Mouse (Mus musculus) gastrocnemius, postnatal 14 days (tissue): ENCODE measurements at regions not wholly inside any gene's neighbourhood (a gene's known extent, or its start where the extent isn't known, plus 50 kb on each side); places are given as distances from the start of the nearest gene placed in this dataset.

Experiments used
- DNase-seq: peaks from one replicate; pipeline ENCODE4 v3.0.0; 2021; ENCODE audit warnings: mixed read lengths
- intact Hi-C: fragments of 180-260 bp; cut with DNase I; formaldehyde crosslinking; loops from one replicate; pipeline ENCODE4 v1.15.1; 2025; ENCODE audit warnings: low total_unique reads

- intact Hi-C loops: no loop called here
- DNase-seq: no peak
These were observed 162.4 kb downstream of the Sim1 start for GRCm38 (mm10) chr10:51056950-51057349.

- no peak for DNase-seq
- intact Hi-C loops: no loop called here
These were observed 163.8 kb downstream of the Sim1 start for GRCm38 (mm10) chr10:51058333-51058732.

GRCm38 (mm10) chr10:51101590-51101989, 207.0 kb downstream of the Sim1 start:
- intact Hi-C loops: no loop called here
- no peak for DNase-seq

- no peak for DNase-seq
- intact Hi-C loops: no loop called here
These were observed 257.3 kb downstream of the Sim1 start for GRCm38 (mm10) chr10:51151833-51152232.

GRCm38 (mm10) chr10:51153484-51153985, 259.0 kb downstream of the Sim1 start:
- intact Hi-C loops: no loop called here
- DNase-seq: no peak

- intact Hi-C loops: no loop called here
- DNase-seq: no peak
These were observed 259.5 kb downstream of the Sim1 start for GRCm38 (mm10) chr10:51154016-51154415.

GRCm38 (mm10) chr10:51154743-51155142, 260.2 kb downstream of the Sim1 start:
- DNase-seq: no peak
- intact Hi-C loops: no loop called here

- intact Hi-C loops: no loop called here
- DNase-seq: no peak
These were observed 279.1 kb downstream of the Sim1 start for GRCm38 (mm10) chr10:51173619-51174018.

- DNase-seq: no peak
- intact Hi-C loops: no loop called here
These were observed 281.5 kb downstream of the Sim1 start for GRCm38 (mm10) chr10:51175993-51176577.

- intact Hi-C loops: no loop called here
These were observed 282.1 kb downstream of the Sim1 start for GRCm38 (mm10) chr10:51176692-51177091.

GRCm38 (mm10) chr10:51181752-51182151, 287.2 kb downstream of the Sim1 start:
- DNase-seq: no peak
- intact Hi-C loops: no loop called here

More at GRCm38 (mm10) chr10:51176692-51177091, 282.1 kb downstream of the Sim1 start:
- DNase-seq: no peak

- DNase-seq: no peak
- intact Hi-C loops: no loop called here
These were observed 288.9 kb upstream of the Gm49339 start for GRCm38 (mm10) chr10:51191407-51192059.

- intact Hi-C loops: no loop called here
These were observed 260.9 kb upstream of the Gm49339 start for GRCm38 (mm10) chr10:51219481-51219880.

GRCm38 (mm10) chr10:51233592-51233991, 246.8 kb upstream of the Gm49339 start:
- no peak for DNase-seq
- intact Hi-C loops: no loop called here

More at GRCm38 (mm10) chr10:51219481-51219880, 260.9 kb upstream of the Gm49339 start:
- no peak for DNase-seq

- intact Hi-C loops: no loop called here
- peak; percentile 7 for DNase-seq
These were observed 244.5 kb upstream of the Gm49339 start for GRCm38 (mm10) chr10:51235586-51236575.

- DNase-seq: no peak
- intact Hi-C loops: no loop called here
These were observed 242.3 kb upstream of the Gm49339 start for GRCm38 (mm10) chr10:51238103-51238502.

- DNase-seq: no peak
- intact Hi-C loops: no loop called here
These were observed 227.0 kb upstream of the Gm49339 start for GRCm38 (mm10) chr10:51253439-51253838.

- DNase-seq: no peak
- intact Hi-C loops: no loop called here
These were observed 222.8 kb upstream of the Gm49339 start for GRCm38 (mm10) chr10:51257587-51258049.

GRCm38 (mm10) chr10:51271364-51271763, 209.0 kb upstream of the Gm49339 start:
- intact Hi-C loops: no loop called here
- no peak for DNase-seq

GRCm38 (mm10) chr10:51278195-51278594, 202.2 kb upstream of the Gm49339 start:
- intact Hi-C loops: no loop called here
- no peak for DNase-seq
